Comparison of ENCODE assay signal across 8 mouse cellular contexts in genomic region chr4:133011028-133011820, GRCm38 (mm10). TPM values are rescaled to one million over a fixed set of nuclear protein-coding genes. Genes with fewer than 3 reads are reported as not detected.
DNase-seq lines count a peak whose midpoint lies in the region; ATAC-seq and TF ChIP-seq lines count a peak whose summit lies in the region.

Gene Ahdc1, plus strand, starts transcription at chr4:133011260.

- peak within 1 kb of the TSS; percentile 94 for H3K4me2 ChIP-seq in forebrain, embryonic 13.5 days
- peak within 1 kb of the TSS; percentile 95 for H3K4me2 ChIP-seq in heart, postnatal 0 days (ENCODE audit: low read depth, low read length)
- peak within 1 kb of the TSS; percentile 92 for H3K4me2 ChIP-seq in liver, embryonic 15.5 days
- H3K4me2 ChIP-seq in neural tube, embryonic 11.5 days (ENCODE audit: low read depth) = peak within 1 kb of the TSS; percentile 87
- H3K4me2 ChIP-seq in stomach, embryonic 16.5 days (ENCODE audit: low read depth, low read length) = peak within 1 kb of the TSS; percentile 92

- H3K36me3 ChIP-seq in ES-Bruce4 (ENCODE audit: control insufficient read depth, insufficient read depth, low read length, poor library complexity, severe bottlenecking) = no peaks in the 10 kb centered on the region
- H3K36me3 ChIP-seq in forebrain, embryonic 13.5 days (ENCODE audit: poor library complexity, severe bottlenecking) = no peaks in the 10 kb centered on the region
- no peaks in the 10 kb centered on the region for H3K36me3 ChIP-seq in heart, postnatal 0 days (replicated peaks; ENCODE audit: control insufficient read depth, insufficient read depth, low read length)
- H3K36me3 ChIP-seq in liver, embryonic 15.5 days (replicated peaks) = no peaks in the 10 kb centered on the region
- no peaks in the 10 kb centered on the region for H3K36me3 ChIP-seq in neural tube, embryonic 11.5 days (ENCODE audit: control insufficient read depth, insufficient read depth, low read length)
- no peaks in the 10 kb centered on the region for H3K36me3 ChIP-seq in stomach, embryonic 16.5 days (ENCODE audit: control insufficient read depth, insufficient read depth, low read length)

- DNase-seq in c-Kit-positive CD71-positive TER-119-positive erythroid progenitor cells, embryonic 14.5 days (ENCODE audit: low spot score) = peak; percentile 80
- DNase-seq in heart, postnatal 0 days (ENCODE audit: low spot score) = peak; percentile 81
- DNase-seq in kidney, postnatal 4 days = peak; percentile 95 to 97
- peak; percentile 95 for DNase-seq in neural tube, embryonic 11.5 days (ENCODE audit: low spot score)

- peak; percentile 89 for ATAC-seq in forebrain, embryonic 13.5 days
- peak; percentile 84 for ATAC-seq in heart, postnatal 0 days (ENCODE audit: insufficient read depth, low read depth)
- ATAC-seq in liver, embryonic 15.5 days (ENCODE audit: insufficient read depth) = peak; percentile 78
- ATAC-seq in neural tube, embryonic 11.5 days (ENCODE audit: insufficient read depth, low FRiP score, low TSS enrichment) = peak; percentile 78
- ATAC-seq in stomach, embryonic 16.5 days (ENCODE audit: insufficient read depth, low FRiP score) = peak; percentile 88

- H3K4me3 ChIP-seq in ES-Bruce4 (ENCODE audit: low read depth, low read length) = peak within 1 kb of the TSS; percentile 96
- H3K4me3 ChIP-seq in forebrain, embryonic 13.5 days = peak within 1 kb of the TSS; percentile 88
- H3K4me3 ChIP-seq in heart, postnatal 0 days (ENCODE audit: low read depth, low read length) = peak within 1 kb of the TSS; percentile 76
- H3K4me3 ChIP-seq in liver, embryonic 15.5 days (replicated peaks) = peak within 1 kb of the TSS; percentile 68
- H3K4me3 ChIP-seq in neural tube, embryonic 11.5 days (ENCODE audit: low read depth, low read length) = peak within 1 kb of the TSS; percentile 95
- peak within 1 kb of the TSS; percentile 96 for H3K4me3 ChIP-seq in stomach, embryonic 16.5 days (replicated peaks; ENCODE audit: low read length)

- H3K9me3 ChIP-seq in ES-Bruce4 (replicated peaks; ENCODE audit: control insufficient read depth, insufficient read depth, low read length, poor library complexity, severe bottlenecking) = no peaks in the 10 kb centered on the region
- no peaks in the 10 kb centered on the region for H3K9me3 ChIP-seq in forebrain, embryonic 13.5 days (replicated peaks)
- H3K9me3 ChIP-seq in heart, postnatal 0 days (replicated peaks; ENCODE audit: control insufficient read depth, low read length) = no peaks in the 10 kb centered on the region
- no peaks in the 10 kb centered on the region for H3K9me3 ChIP-seq in liver, embryonic 15.5 days (replicated peaks)
- H3K9me3 ChIP-seq in neural tube, embryonic 11.5 days (ENCODE audit: control insufficient read depth, low read length) = no peaks in the 10 kb centered on the region
- no peaks in the 10 kb centered on the region for H3K9me3 ChIP-seq in stomach, embryonic 16.5 days (replicated peaks; ENCODE audit: control insufficient read depth, low read length)

- no peaks in the 10 kb centered on the region for H3K27me3 ChIP-seq in ES-Bruce4 (ENCODE audit: control insufficient read depth, insufficient read depth, low read length, poor library complexity, severe bottlenecking)
- peaks cover 20% of the 10 kb centered on the region for H3K27me3 ChIP-seq in forebrain, embryonic 13.5 days
- no peaks in the 10 kb centered on the region for H3K27me3 ChIP-seq in heart, postnatal 0 days (ENCODE audit: control insufficient read depth, insufficient read depth, low read length)
- H3K27me3 ChIP-seq in liver, embryonic 15.5 days = peaks cover 53% of the 10 kb centered on the region
- H3K27me3 ChIP-seq in neural tube, embryonic 11.5 days (ENCODE audit: control insufficient read depth, insufficient read depth, low read length) = peaks cover 13% of the 10 kb centered on the region
- H3K27me3 ChIP-seq in stomach, embryonic 16.5 days (ENCODE audit: control insufficient read depth, insufficient read depth, low read length) = 0 out of 2 replicates have a peak, but pooled peaks cover 3% of the 10 kb centered on the region

- under 1% methylated on average over 66 of the region's 66 CpGs for WGBS in forebrain, embryonic 13.5 days
- WGBS in heart, postnatal 0 days = under 1% methylated on average over 58 of the region's 66 CpGs
- under 1% methylated on average over 65 of the region's 66 CpGs for WGBS in liver, embryonic 15.5 days (ENCODE audit: insufficient replicate concordance)
- under 1% methylated on average over 63 of the region's 66 CpGs for WGBS in neural tube, embryonic 11.5 days
- 1% methylated on average over 66 of the region's 66 CpGs for WGBS in stomach, embryonic 16.5 days

- H3K27ac ChIP-seq in ES-Bruce4 (ENCODE audit: insufficient read depth, low read length) = peak within 1 kb of the TSS; percentile 47
- peak within 1 kb of the TSS; percentile 97 for H3K27ac ChIP-seq in forebrain, embryonic 13.5 days
- H3K27ac ChIP-seq in heart, postnatal 0 days (ENCODE audit: low read depth) = peak within 1 kb of the TSS; percentile 93
- peak within 1 kb of the TSS; percentile 78 for H3K27ac ChIP-seq in liver, embryonic 15.5 days (replicated peaks)
- H3K27ac ChIP-seq in neural tube, embryonic 11.5 days (ENCODE audit: low read depth, low read length) = peak within 1 kb of the TSS; percentile 81
- peak within 1 kb of the TSS; percentile 96 for H3K27ac ChIP-seq in stomach, embryonic 16.5 days (ENCODE audit: low read length)

- TF ChIP-seq EP300 in ES-Bruce4 (IDR thresholded peaks at IDR 0.05; ENCODE audit: insufficient read depth, low read depth, low read length) = no peak
- peak; percentile 82; the same call in 1 of the 2 replicates for TF ChIP-seq EP300 in heart, postnatal 0 days (IDR thresholded peaks at IDR 0.05; ENCODE audit: low read depth)

- peaks cover 9% of the 10 kb centered on the region for H3K4me1 ChIP-seq in ES-Bruce4 (ENCODE audit: control insufficient read depth, insufficient read depth, low read length)
- H3K4me1 ChIP-seq in forebrain, embryonic 13.5 days = peaks cover 49% of the 10 kb centered on the region
- H3K4me1 ChIP-seq in heart, postnatal 0 days (ENCODE audit: control insufficient read depth, insufficient read depth) = peaks cover 31% of the 10 kb centered on the region
- peaks cover 72% of the 10 kb centered on the region for H3K4me1 ChIP-seq in liver, embryonic 15.5 days (replicated peaks)
- H3K4me1 ChIP-seq in neural tube, embryonic 11.5 days (ENCODE audit: control insufficient read depth, insufficient read depth, low read length) = peaks cover 37% of the 10 kb centered on the region
- peaks cover 33% of the 10 kb centered on the region for H3K4me1 ChIP-seq in stomach, embryonic 16.5 days (ENCODE audit: control insufficient read depth, insufficient read depth, low read length)

- H3K9ac ChIP-seq in ES-Bruce4 (ENCODE audit: low read depth, poor library complexity, severe bottlenecking) = peak within 1 kb of the TSS; percentile 97
- H3K9ac ChIP-seq in forebrain, embryonic 13.5 days = peak within 1 kb of the TSS; percentile 99
- H3K9ac ChIP-seq in heart, postnatal 0 days (replicated peaks; ENCODE audit: low read depth, low read length) = peak within 1 kb of the TSS; percentile 86
- peak within 1 kb of the TSS; percentile 67 for H3K9ac ChIP-seq in liver, embryonic 15.5 days
- H3K9ac ChIP-seq in neural tube, embryonic 11.5 days (ENCODE audit: low read length) = peak within 1 kb of the TSS; percentile 98
- H3K9ac ChIP-seq in stomach, embryonic 16.5 days (ENCODE audit: low read length) = peak within 1 kb of the TSS; percentile 99

- no peak for TF ChIP-seq POLR2A in ES-Bruce4 (IDR thresholded peaks at IDR 0.05; ENCODE audit: insufficient read depth, low read length)

- no peak for TF ChIP-seq CTCF in ES-Bruce4 (IDR thresholded peaks at IDR 0.05; ENCODE audit: low read depth, low read length)
- no peak for TF ChIP-seq CTCF in heart, postnatal 0 days (IDR thresholded peaks at IDR 0.05; ENCODE audit: low read depth)

RNA-seq across cellular contexts. Expression of gene Ahdc1, which starts in this region (rescaled TPM):
- polyA plus RNA-seq in ES-Bruce4 (2011; ENCODE audit: insufficient read depth, insufficient read length, low read depth, missing spikeins) = 88.2 and 102 TPM in 2 replicates
- 7.3 and 8.1 TPM in 2 replicates for polyA plus RNA-seq in forebrain, embryonic 13.5 days (2015; fragmentation: Nextera tagmentation; extraction: Ambion mirVana)
- 40.5 and 57.2 TPM in 2 replicates for total RNA-seq in heart, postnatal 0 days (2014; rRNA removed; ENCODE audit: low replicate concordance)
- 4.6 and 5.2 TPM in 2 replicates for polyA plus RNA-seq in heart, postnatal 0 days (2015; fragmentation: Nextera tagmentation; extraction: Ambion mirVana)
- polyA plus RNA-seq in liver, embryonic 15.5 days (2015; fragmentation: Nextera tagmentation; extraction: Ambion mirVana) = 1.1 and 1.3 TPM in 2 replicates
- polyA plus RNA-seq in neural tube, embryonic 11.5 days (2014; fragmentation: Nextera tagmentation; extraction: Ambion mirVana) = 6.1 and 7.2 TPM in 2 replicates
- 4.9 and 7.1 TPM in 2 replicates for polyA plus RNA-seq in stomach, embryonic 16.5 days (2015; fragmentation: Nextera tagmentation; extraction: Ambion mirVana)

Comparison
In these comparisons a context has a peak if more than half of its experiments do, and no peak if none do; other contexts are left out.
1. Peak in every context shown above with its lines: DNase-seq, ATAC-seq, H3K4me3 ChIP-seq and H3K27ac ChIP-seq.
2. H3K27ac ChIP-seq: peak in every context shown above with its lines; median percentile 97 in forebrain, embryonic 13.5 days; 96 in stomach, embryonic 16.5 days; 93 in heart, postnatal 0 days; 81 in neural tube, embryonic 11.5 days; 78 in liver, embryonic 15.5 days; 47 in ES-Bruce4.